Mouse (Mus musculus): ENCODE results near the gene Unc13d.

DNA sequence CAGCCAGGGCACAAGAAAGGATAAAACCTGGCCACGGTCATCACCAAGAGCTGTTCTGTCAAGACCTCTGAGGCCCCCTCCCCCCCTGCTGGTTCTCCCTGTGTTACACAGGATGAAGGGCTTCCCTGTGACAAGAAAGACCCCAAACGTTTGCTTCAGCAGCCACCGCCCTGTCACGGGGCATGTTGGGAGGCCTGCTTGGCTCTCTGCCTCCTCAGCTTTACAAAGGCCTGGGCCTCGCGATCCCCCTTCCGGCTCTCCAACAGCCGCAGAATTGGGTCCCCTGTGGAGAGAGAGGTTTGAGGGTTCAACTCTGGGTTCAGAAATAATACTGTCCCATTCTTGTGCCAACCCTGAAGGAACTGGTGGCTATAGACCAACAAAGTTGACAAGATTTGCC lies 15.2 kb downstream of the Unc13d start:
- TF ChIP-seq CTCF (IDR thresholded peaks at IDR 0.05; ENCODE audit: borderline replicate concordance, extremely low read depth, insufficient read depth, insufficient read length) (no peak), POLR2A (IDR thresholded peaks at IDR 0.05; ENCODE audit: borderline replicate concordance, extremely low read depth, insufficient read depth, insufficient read length, poor library complexity, severe bottlenecking) (no peak)
